Mouse (Mus musculus) kidney, adult 9 months (tissue): ENCODE measurements at regions not wholly inside any gene's neighbourhood (a gene's known extent, or its start where the extent isn't known, plus 50 kb on each side); places are given as distances from the start of the nearest gene placed in this dataset.
"Not testable (repeated sequence)": the region's sequence is repeated elsewhere in the genome, so short reads cannot be mapped to it uniquely, and the experiment has no call there.

Experiments
- DNase-seq: peaks from one replicate; pipeline ENCODE4 v3.0.0; 2022

GRCm38 (mm10) chr5:91892338-91892737, 70.5 kb downstream of the Rchy1 start:
- no peak for DNase-seq

- DNase-seq, result no peak
Observed at GRCm38 (mm10) chr5:91881771-91882170, 81.1 kb downstream of the Rchy1 start.

DNA sequence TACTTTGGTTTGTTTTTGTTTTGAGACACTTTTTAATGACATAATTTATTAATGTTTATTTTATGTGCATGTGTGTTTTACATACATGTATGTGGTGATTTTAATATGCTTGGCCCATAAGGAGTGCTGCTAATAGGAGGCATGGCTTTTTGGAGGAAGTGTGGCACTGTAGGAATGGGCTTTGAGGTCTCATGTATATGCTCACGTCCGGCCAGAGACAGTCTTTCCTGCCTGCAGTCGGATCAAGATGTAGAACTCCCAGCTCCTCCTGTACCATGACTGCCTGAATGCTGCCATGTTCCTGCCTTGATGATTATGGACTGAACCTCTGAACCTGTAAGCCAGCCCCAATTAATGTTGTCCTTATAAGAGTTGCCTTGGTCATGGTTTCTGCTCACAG, 82.6 kb downstream of the Rchy1 start:
- no peak for DNase-seq

- no peak for DNase-seq
Observed at GRCm38 (mm10) chr5:91878627-91879026, 84.2 kb downstream of the Rchy1 start.

DNA sequence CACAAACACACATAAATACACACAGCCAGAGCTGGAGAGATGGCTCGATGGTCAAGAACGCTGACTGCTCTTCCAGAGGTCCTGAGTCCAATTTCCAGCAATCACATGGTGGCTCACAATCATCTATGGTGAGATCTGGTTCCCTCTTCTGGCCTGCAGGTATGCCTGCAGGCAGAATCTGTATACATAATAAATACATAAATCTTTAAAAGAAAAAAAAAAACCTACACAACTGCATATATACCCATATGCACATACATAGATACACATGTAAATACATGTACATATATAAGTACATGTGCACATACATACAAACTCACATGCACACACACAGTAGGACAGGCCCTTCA, 86.2 kb downstream of the Rchy1 start:
- no peak for DNase-seq

DNA sequence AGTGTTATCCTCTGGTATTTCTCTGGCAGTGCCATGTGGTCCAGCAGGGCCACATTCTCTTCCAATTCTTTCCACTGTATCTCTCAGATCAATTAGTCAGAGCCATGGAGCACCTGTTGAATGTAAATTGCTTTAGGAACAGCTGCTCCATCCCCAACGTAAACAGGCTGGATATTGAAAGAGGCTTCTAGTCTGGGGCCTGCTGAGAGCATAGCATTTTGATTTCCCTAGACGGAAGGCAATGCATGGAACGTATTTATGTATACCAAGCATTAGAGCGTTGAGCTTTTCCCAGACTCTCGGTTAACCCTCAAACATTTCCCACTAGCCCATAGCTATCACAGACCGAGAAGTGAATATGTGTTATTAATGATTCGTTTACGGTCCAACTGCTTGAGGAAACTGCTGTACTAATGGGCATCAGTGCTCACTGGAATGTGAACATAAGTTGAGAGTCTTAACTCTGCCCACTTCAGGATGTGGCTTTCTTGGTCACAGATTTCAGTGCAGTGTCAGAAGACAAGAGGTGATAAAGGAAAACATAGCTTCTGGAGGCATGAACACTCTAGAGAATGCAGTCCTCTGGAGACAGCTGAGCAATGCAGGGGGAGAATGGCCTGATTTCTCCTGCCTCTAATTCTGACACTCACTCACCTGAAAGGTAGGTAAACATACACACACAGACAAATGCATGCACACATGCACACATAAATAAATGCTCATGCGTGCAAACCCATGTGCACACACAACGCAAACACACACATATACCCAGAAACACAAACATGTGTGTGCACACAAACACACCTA, 86.8 kb downstream of the Rchy1 start:
- DNase-seq, result no peak

DNA sequence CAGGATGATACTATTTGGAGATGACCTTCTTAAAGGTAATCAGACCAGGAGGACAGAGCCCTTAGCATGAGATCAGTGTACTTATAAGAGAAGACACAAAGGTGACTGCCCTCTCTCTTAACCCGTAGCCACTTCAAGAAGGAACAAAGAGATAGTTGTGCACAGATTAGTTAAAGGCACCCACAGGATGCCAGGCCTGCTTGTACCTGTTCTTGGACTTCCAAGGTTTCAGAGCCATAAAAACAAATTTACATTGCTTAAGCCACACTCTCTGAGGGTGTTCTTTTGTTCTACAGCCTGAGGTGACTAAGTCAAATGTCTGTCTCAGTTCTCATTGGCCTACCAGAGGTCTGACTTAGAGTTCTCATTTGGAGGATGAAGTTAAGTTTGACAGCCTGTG, 90.1 kb downstream of the Rchy1 start:
- DNase-seq, result no peak

- no peak for DNase-seq
Observed at GRCm38 (mm10) chr5:91869791-91870190, 93.1 kb downstream of the Rchy1 start.

DNA sequence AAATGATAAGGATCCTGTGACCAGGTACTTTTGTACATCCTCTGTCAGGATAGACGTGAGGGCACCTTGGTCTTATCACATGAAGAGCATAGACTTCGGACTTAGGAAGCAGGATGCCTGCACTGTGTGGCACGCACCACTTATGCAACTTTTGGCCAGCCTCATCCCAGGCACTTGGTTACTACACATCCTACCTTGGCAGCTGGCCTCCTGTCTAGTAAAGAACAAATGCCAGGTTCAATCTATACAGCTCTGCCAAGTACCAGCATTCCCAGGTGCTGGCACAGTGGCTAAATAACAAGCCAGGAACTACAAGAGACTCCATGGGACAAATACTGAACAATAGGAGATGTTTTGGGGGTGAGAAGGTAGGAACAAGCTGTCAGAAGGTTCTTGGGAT, 96.7 kb downstream of the Rchy1 start:
- DNase-seq, result no peak

- DNase-seq, result no peak
Observed at GRCm38 (mm10) chr5:91865365-91865764, 97.5 kb downstream of the Rchy1 start.

GRCm38 (mm10) chr5:91862843-91863242, 100.0 kb downstream of the Rchy1 start:
- no peak for DNase-seq

DNA sequence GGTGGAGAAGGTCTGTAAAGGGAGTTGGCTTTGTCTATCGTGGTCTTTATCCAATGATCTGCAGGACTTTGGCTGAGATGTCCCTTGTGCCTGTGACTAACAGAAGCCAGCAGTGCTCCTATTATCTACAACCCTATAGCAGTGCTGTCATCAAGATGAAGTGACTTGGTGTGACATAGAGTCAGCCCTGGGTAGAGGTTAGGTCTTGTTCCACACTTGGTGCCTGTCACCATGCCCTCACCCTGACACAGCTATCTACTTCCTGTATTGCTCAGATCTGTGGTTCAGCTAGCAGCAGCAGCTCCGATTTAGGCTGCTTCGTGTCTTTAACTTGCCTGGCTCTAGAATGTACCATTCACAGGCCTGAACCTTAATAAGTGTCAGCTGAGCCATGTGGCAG, 100.6 kb downstream of the Rchy1 start:
- DNase-seq, result no peak

DNA sequence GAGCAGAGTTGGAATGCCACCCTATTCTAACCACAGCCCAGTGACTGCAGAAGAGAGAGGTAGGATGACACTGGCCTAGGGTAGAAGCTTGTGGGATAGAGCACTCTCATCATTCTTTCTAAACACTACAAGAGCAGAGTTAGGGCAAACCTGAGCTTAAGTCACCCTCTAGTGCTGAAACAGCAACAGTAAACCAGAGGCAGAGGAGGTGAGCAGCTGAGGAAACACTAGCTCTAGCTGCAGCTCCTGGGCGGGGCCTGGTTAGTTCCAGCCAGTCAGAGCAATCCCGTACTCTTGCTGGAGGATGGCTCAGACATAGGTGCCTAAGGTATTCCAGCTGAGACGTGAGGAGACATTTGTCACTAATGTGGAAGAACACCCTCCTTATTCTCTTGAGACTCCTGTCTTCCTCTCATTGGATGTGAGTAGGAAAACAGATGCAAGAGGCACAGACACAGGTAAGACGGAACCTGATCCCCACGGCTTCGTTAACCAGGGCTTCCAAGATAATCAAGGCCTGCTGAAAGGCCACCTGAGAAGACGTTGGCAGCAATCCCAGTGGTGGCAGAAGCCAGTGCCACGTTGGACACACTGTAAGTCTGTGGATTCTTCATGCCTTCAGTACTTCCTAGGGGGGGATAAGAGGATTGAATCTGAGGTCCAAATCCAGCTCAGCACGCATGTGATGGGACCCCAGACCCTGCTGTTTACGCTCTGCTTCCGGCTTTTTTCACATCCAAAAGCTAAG, 101.3 kb downstream of the Rchy1 start:
- peak; percentile 1 for DNase-seq

DNA sequence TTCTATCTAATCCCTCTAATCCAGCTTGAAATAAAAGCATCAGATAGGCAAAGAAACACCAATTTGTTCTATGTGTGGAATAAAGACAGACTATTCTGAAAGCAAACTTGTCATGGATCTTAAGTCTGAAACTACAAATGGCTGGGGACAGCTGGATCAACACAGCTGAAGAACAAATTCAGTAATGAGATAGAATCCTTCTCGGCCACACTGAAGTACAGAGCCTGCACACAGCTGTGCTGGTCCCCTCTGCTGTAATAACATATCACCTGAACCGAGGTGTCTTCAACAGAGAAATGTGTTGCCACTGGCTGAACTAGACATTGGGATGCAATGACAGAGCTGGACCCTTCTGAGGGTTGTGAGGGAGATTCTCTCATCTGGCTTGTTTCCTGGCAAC, 102.4 kb downstream of the Rchy1 start:
- no peak for DNase-seq

DNA sequence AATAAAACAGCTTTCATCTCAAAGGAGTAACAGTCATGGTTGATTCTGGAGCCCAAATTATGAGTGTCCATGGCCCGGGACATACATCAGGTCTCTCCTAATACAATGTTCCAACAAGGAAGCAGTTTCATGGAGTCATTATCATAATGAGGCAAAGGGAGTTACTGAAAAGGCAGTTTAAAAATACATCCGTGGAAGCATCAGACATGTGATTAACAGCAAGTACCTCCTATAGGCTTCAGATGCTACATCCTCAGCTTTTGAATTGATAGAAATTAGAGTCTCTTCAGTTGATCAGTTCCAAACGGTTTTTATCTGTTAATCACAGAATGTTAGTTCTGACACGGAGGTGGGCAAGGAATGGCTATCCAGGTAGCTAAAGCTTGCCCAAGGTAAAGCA, 110.5 kb downstream of the Rchy1 start:
- DNase-seq, result no peak

- not testable (repeated sequence) for DNase-seq
Observed at GRCm38 (mm10) chr5:91850862-91851569, 111.9 kb downstream of the Rchy1 start.

GRCm38 (mm10) chr5:91850440-91850839, 112.4 kb downstream of the Rchy1 start:
- DNase-seq, result no peak

DNA sequence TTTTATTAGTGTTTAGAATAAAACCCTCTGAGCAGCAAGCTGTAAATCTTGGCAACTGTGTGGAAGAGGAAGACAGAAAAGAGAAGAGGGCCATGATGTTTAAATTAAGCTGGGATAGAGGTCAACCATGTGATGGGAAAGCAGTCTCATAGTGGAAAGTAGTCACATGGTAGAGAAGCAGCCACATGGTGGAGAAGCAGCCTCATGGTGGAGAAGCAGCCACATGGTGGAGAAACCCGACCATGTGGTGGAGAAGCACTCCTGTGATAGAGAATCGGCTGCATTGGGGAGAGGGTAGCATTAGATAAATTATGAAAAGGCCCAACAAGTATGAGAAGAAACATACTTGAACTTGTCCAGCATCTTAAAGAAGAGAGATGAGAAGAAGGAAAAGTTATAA, 113.3 kb downstream of the Rchy1 start:
- DNase-seq, result no peak

GRCm38 (mm10) chr5:91849114-91849513, 113.8 kb downstream of the Rchy1 start:
- no peak for DNase-seq

DNA sequence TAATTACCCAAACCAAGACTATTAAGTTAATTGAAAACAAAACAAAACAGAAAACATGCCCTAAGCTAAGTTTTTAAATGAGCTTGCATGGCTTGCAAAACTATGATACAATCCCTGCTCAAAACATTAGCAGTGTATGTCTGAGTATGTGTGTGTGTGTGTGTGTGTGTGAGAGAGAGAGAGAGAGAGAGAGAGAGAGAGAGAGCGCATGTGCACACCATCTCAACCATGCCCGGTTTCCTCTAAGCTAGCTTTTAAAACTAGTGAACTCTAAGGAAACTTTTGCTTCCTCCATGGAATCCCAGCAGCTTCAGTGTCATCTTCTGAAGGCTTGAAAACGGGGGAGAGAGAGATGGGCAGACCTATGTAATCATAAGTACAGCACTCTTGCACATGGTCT, 114.3 kb downstream of the Rchy1 start:
- DNase-seq, result no peak

DNA sequence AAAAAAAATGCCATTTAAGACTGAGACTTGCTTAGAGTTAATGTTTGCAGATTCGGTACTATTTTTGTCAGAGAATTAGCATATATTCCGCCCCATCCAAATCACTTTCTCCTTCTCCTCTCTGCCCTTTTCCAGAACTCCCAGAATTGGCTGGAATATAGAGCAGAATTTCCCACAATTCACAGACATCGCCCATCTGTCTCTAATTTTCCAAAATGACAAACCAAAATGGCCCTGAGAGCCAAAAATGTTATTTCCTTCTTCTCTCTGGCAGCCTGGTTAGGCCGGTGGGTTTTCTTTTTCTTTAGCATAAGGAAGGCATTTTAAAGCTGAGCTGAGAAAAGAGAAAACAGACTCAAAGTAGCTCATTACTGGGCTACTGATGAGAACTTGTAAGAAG, 119.8 kb downstream of the Rchy1 start:
- DNase-seq, result no peak

DNA sequence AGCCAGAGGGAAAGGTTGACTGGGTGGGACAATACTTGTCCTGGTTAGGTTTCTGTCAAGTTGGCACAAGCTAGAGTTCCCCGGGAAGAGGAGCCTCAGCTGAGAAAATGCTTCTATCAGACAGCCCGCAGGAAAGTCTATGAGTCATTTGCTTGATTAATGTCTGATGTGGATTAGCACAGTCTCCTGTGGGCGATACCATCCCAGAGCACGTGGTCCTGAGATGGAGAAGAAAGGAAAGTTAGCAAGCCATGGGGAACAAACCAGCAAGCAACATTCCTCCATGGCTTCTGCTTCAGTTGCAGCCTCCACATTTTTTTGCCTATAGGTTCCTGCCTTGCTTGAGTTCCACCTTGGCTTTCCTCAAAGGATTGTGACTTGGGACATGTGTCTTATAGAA, 121.8 kb downstream of the Rchy1 start:
- no peak for DNase-seq

DNA sequence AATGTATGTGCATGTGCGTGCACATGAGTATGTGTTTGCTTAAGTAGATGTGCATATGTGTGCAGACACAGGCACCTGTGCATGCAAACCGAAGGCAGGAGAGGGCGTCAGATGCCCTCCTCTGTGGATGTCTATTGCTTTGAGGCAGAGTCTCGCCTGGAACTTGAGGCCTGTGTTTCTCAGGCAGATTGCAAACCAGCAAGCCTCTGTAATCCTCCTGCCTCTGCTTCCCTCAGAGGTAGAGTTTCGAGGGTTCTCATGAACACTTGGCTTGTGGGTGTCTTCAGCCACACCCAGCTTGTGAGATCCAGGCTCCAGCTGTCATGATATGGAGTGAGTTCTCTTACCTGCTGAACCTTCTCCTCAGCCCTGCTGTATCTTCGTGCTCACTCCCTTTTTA, 134.4 kb downstream of the Rchy1 start:
- no peak for DNase-seq

GRCm38 (mm10) chr5:91826636-91827035, 136.2 kb downstream of the Rchy1 start:
- no peak for DNase-seq
